ENCODE assay signal across 10 mouse cellular contexts in the genomic region with DNA sequence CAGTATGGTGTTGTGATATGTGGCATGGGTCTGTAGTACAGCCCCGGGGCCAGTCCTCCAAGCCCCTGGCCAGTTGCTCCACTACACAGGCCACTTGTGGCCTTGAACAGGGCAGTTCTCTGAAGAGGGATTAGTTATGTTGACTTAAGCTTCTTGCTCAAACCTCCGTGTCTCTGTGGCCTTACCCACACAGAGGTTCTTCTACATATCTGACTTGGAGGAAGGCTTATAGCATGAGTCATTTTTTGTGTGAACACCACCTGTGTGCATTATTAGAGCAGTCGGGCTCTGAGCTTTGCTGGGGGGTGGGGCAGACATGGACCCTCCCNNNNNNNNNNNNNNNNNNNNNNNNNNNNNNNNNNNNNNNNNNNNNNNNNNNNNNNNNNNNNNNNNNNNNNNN. TPM values are rescaled to one million over a fixed set of nuclear protein-coding genes. Genes with fewer than 3 reads are reported as not detected.
A peak's percentile ranks its signal among the peaks of the same experiment; 100 is the strongest.
DNase-seq lines count a peak whose midpoint lies in the region; ATAC-seq and TF ChIP-seq lines count a peak whose summit lies in the region.
"Had no signal": no experiment of that assay in that cellular context is flagged by ENCODE, and none has a peak within 500 bp of the region (broad histone marks: within the 10 kb centered on the region; RNA-seq: fewer than 3 reads in every experiment).

No protein-coding gene starts in this region.

- ATAC-seq in granulocyte monocyte progenitor cell, adult 5-6 weeks (replicated peaks; ENCODE audit: poor library complexity, severe bottlenecking), result peak; percentile 28; the same call in 1 of the 2 replicates
- no peak for ATAC-seq in liver, embryonic 16.5 days (ENCODE audit: low read depth)
- ATAC-seq in stomach, embryonic 15.5 days (ENCODE audit: insufficient read depth, low FRiP score, low read depth), result peak; percentile 48

- peak overlapping the region; percentile 29; the same call in 1 of the 2 replicates for H3K9ac ChIP-seq in liver, adult 2 months (ENCODE audit: low read depth, low read length)
- no peak overlapping the region for H3K9ac ChIP-seq in liver, embryonic 16.5 days (ENCODE audit: low read depth, low read length)
- no peak overlapping the region for H3K9ac ChIP-seq in stomach, embryonic 15.5 days
- H3K9ac ChIP-seq: limb, embryonic 15.5 days had no signal

- H3K27ac ChIP-seq in liver, adult 2 months (replicated peaks; ENCODE audit: insufficient read depth, low read depth, low read length), result peak overlapping the region; percentile 83
- H3K27ac ChIP-seq in liver, embryonic 16.5 days (ENCODE audit: low read length), result no peak overlapping the region
- peak overlapping the region; percentile 68 for H3K27ac ChIP-seq in stomach, embryonic 15.5 days
- H3K27ac ChIP-seq: limb, embryonic 15.5 days had no signal

- WGBS in liver, adult 2 months, result 18% methylated on average over 3 of the region's 3 CpGs
- WGBS in liver, embryonic 16.5 days (ENCODE audit: insufficient replicate concordance), result 67% methylated on average over 3 of the region's 3 CpGs
- 59% methylated on average over 3 of the region's 3 CpGs for WGBS in stomach, embryonic 15.5 days

- peak; percentile 67 for DNase-seq in liver, adult 2 months (ENCODE audit: extremely low read depth, low read depth, low spot score)
- no peak for DNase-seq in liver
- DNase-seq in right cerebral cortex, postnatal 4 days, result no peak
- DNase-seq in left cerebral cortex, adult 8-10 months (ENCODE audit: low spot score in 2 of 2), result no peak
- DNase-seq: layer of hippocampus, adult 9-11 months had no signal

- no peak for TF ChIP-seq POLR2A in liver, adult 2 months (IDR thresholded peaks at IDR 0.05; ENCODE audit: extremely low read depth, insufficient read depth, low read length)

- H3K4me3 ChIP-seq in liver, adult 2 months (ENCODE audit: insufficient read depth, low read depth, low read length), result no peak overlapping the region
- H3K4me3 ChIP-seq in liver, embryonic 16.5 days (ENCODE audit: low read depth, low read length), result no peak overlapping the region
- H3K4me3 ChIP-seq in stomach, embryonic 15.5 days (replicated peaks), result no peak overlapping the region
- H3K4me3 ChIP-seq: limb, embryonic 15.5 days had no signal

- H3K9me3 ChIP-seq in liver, embryonic 16.5 days (replicated peaks; ENCODE audit: control insufficient read depth, low read length), result no peaks in the 10 kb centered on the region
- H3K9me3 ChIP-seq in stomach, embryonic 15.5 days, result no peaks in the 10 kb centered on the region
- H3K9me3 ChIP-seq: G1E; limb, embryonic 15.5 days had no signal

- 0 out of 2 replicates have a peak overlapping the region, but pooled peaks have one; percentile 2 for H3K4me2 ChIP-seq in liver, embryonic 16.5 days (ENCODE audit: low read depth, low read length)
- no peak overlapping the region for H3K4me2 ChIP-seq in stomach, embryonic 15.5 days
- H3K4me2 ChIP-seq: limb, embryonic 15.5 days had no signal

- peaks cover 9% of the 10 kb centered on the region; the same call in 1 of the 2 replicates for H3K36me3 ChIP-seq in liver, adult 2 months (ENCODE audit: control insufficient read depth, insufficient read depth, low read length)
- peaks cover 12% of the 10 kb centered on the region for H3K36me3 ChIP-seq in liver, embryonic 16.5 days (ENCODE audit: control insufficient read depth, insufficient read depth)
- peaks cover 40% of the 10 kb centered on the region for H3K36me3 ChIP-seq in stomach, embryonic 15.5 days

- H3K4me1 ChIP-seq in liver, adult 2 months (ENCODE audit: control insufficient read depth, insufficient read depth, low read length), result peaks cover 35% of the 10 kb centered on the region
- H3K4me1 ChIP-seq in liver, embryonic 16.5 days (ENCODE audit: control insufficient read depth, low read depth, low read length), result peaks cover 40% of the 10 kb centered on the region
- peaks cover 52% of the 10 kb centered on the region for H3K4me1 ChIP-seq in stomach, embryonic 15.5 days

- no peaks in the 10 kb centered on the region for H3K27me3 ChIP-seq in liver, adult 2 months (ENCODE audit: control insufficient read depth, insufficient read depth, low read length)
- no peaks in the 10 kb centered on the region for H3K27me3 ChIP-seq in liver, embryonic 16.5 days (ENCODE audit: control insufficient read depth, insufficient read depth, low read depth, low read length)
- H3K27me3 ChIP-seq in stomach, embryonic 15.5 days (replicated peaks), result no peaks in the 10 kb centered on the region
- H3K27me3 ChIP-seq: limb, embryonic 15.5 days had no signal

- H3K79me2 ChIP-seq in liver, adult 2 months (ENCODE audit: control insufficient read depth, insufficient read depth, low read length), result peaks cover 4% of the 10 kb centered on the region

- no peak for TF ChIP-seq CTCF in liver, adult 2 months (IDR thresholded peaks at IDR 0.05; ENCODE audit: low read depth, low read length)

RNA-seq across cellular contexts. Expression of gene Anp32a, which starts 33.2 kb away (rescaled TPM):
- total RNA-seq in liver, adult 2 months (2014; rRNA removed), result 78.8 and 96.2 TPM in 2 replicates
- 27.3 and 32.2 TPM in 2 replicates for polyA plus RNA-seq in liver, adult 2 months (2012; rRNA removed)
- total RNA-seq in granulocyte monocyte progenitor cell, adult 5-6 weeks (2014; fragmentation: Nextera tagmentation), result 212 and 423 TPM in 2 replicates
- 721 and 833 TPM in 2 replicates for total RNA-seq in granulocyte monocyte progenitor cell, adult 5-6 weeks (2017)
- polyA plus RNA-seq in liver, embryonic 16.5 days (2015; fragmentation: Nextera tagmentation; extraction: Ambion mirVana), result 54.2 and 57.5 TPM in 2 replicates
- polyA plus RNA-seq in stomach, embryonic 15.5 days (2015; fragmentation: Nextera tagmentation; extraction: Ambion mirVana), result 163 and 179 TPM in 2 replicates
- total RNA-seq in left cerebral cortex, adult 8-10 months (2022), result 100 to 1,000 TPM; 280 to 364 (median 327) TPM
